Mouse (Mus musculus) midbrain, embryonic 14.5 days (tissue): Measurements from ENCODE around the gene Zbtb8os. TPM values are rescaled to one million over a fixed set of nuclear protein-coding genes. Genes with fewer than 3 reads are reported as not detected.

Experiments
- ATAC-seq: fragments of 200-750 bp; cut with Nextera tagmentation; 2 replicates; pipeline ENCODE4 v1.8.0; 2017; ENCODE audit warnings: moderate number of reproducible peaks, moderate library complexity; ENCODE audit not compliant: low FRiP score, low TSS enrichment
- DNase-seq: peaks from one replicate; pipeline ENCODE4 v3.0.0-alpha.2; 2015
- H3K27ac ChIP-seq: fragments of 300-500 bp; sonication (generic); replicated peaks from 2 replicates; pipeline ENCODE4 v1.5.1; 2014; ENCODE audit warnings: mild to moderate bottlenecking, low read depth, low read length, moderate library complexity
- H3K27me3 ChIP-seq: fragments of 300-500 bp; sonication (generic); 2 replicates; pipeline ENCODE4 v1.6.1; 2014; ENCODE audit warnings: low read length, control low read depth, mixed read lengths; ENCODE audit not compliant: control insufficient read depth, insufficient read depth
- H3K36me3 ChIP-seq: fragments of 300-500 bp; sonication (generic); 2 replicates; pipeline ENCODE4 v1.6.1; 2014; ENCODE audit warnings: low read length, control low read depth; ENCODE audit not compliant: control insufficient read depth, insufficient read depth
- H3K4me1 ChIP-seq: fragments of 300-500 bp; sonication (generic); 2 replicates; pipeline ENCODE4 v1.6.1; 2014; ENCODE audit warnings: mild to moderate bottlenecking, antibody characterized with exemption, low read length, control low read depth; ENCODE audit not compliant: control insufficient read depth, insufficient read depth
- H3K4me2 ChIP-seq: fragments of 300-500 bp; sonication (generic); 2 replicates; pipeline ENCODE4 v1.6.1; 2014; ENCODE audit warnings: mild to moderate bottlenecking, low read length, moderate library complexity
- H3K4me3 ChIP-seq: fragments of 300-500 bp; sonication (generic); replicated peaks from 2 replicates; pipeline ENCODE4 v1.5.1; 2014; ENCODE audit warnings: low read depth, low read length
- H3K9ac ChIP-seq: fragments of 300-500 bp; sonication (generic); replicated peaks from 2 replicates; pipeline ENCODE4 v1.6.1; 2014; ENCODE audit warnings: mild to moderate bottlenecking, low read length, moderate library complexity
- H3K9me3 ChIP-seq: fragments of 300-500 bp; sonication (generic); 2 replicates; pipeline ENCODE4 v1.6.1; 2016; ENCODE audit warnings: low read length, control low read depth, mixed read lengths; ENCODE audit not compliant: control insufficient read depth
- WGBS: fragments of 180-500 bp; shearing (Covaris S2); extraction: QIAGEN DNeasy Blood & Tissue Kit; methylation state at CpG from one replicate; pipeline ENCODE4 v1.1.7; 2014; 5-methylcytosine and 5-hydroxymethylcytosine counted together
- polyA plus RNA-seq: library from polyadenylated mRNA; unstranded; fragments of >200 nt; fragmentation: Nextera tagmentation; extraction: Ambion mirVana; gene quantifications from 2 replicates; pipeline ENCODE4 v1.2.1, GENCODE M21; 2014

Zbtb8os gene
- polyA plus RNA-seq, 1 experiment from 2014 or later, result 22.9 TPM

- Histone ChIP-seq H3K9me3 (no peaks in the 10 kb centered on the region), H3K4me2 (no peak overlapping the region), H3K4me1 (no peaks in the 10 kb centered on the region), H3K36me3 (no peaks in the 10 kb centered on the region), H3K4me3 (no peak overlapping the region), H3K9ac (no peak overlapping the region), H3K27ac (no peak overlapping the region), H3K27me3 (no peaks in the 10 kb centered on the region)
- ATAC-seq, result no peak
- 78% methylated on average over 2 of the region's 2 CpGs for WGBS
- DNase-seq, result no peak
Observed at GRCm38 (mm10) chr4:129295188-129295587, 40.3 kb upstream of the Zbtb8os start.

GRCm38 (mm10) chr4:129296066-129296465 lies 39.4 kb upstream of the Zbtb8os start:
- no peak overlapping the region for H3K9ac ChIP-seq
- no peak overlapping the region for H3K4me3 ChIP-seq
- H3K27ac ChIP-seq, result no peak overlapping the region
- ATAC-seq (no peak), DNase-seq (no peak)
- no peaks in the 10 kb centered on the region for H3K36me3 ChIP-seq
- no peaks in the 10 kb centered on the region for H3K27me3 ChIP-seq
- no peaks in the 10 kb centered on the region for H3K4me1 ChIP-seq
- WGBS, result 96% methylated on average over 7 of the region's 7 CpGs
- H3K9me3 ChIP-seq, result no peaks in the 10 kb centered on the region
- H3K4me2 ChIP-seq, result no peak overlapping the region

- Histone ChIP-seq H3K4me1 (no peaks in the 10 kb centered on the region), H3K9me3 (no peaks in the 10 kb centered on the region), H3K4me3 (no peak overlapping the region), H3K4me2 (no peak overlapping the region), H3K9ac (no peak overlapping the region), H3K27me3 (no peaks in the 10 kb centered on the region), H3K36me3 (no peaks in the 10 kb centered on the region), H3K27ac (no peak overlapping the region)
- WGBS, result 90% methylated on average over 4 of the region's 4 CpGs
- DNase-seq (no peak), ATAC-seq (no peak)
Observed at GRCm38 (mm10) chr4:129297724-129298123, 37.8 kb upstream of the Zbtb8os start.

- no peak overlapping the region for H3K4me3 ChIP-seq
- no peak overlapping the region for H3K4me2 ChIP-seq
- H3K9ac ChIP-seq, result no peak overlapping the region
- H3K36me3 ChIP-seq, result no peaks in the 10 kb centered on the region
- WGBS, result 58% methylated on average over 10 of the region's 10 CpGs
- DNase-seq (no peak), ATAC-seq (no peak)
- H3K4me1 ChIP-seq, result no peaks in the 10 kb centered on the region
- H3K9me3 ChIP-seq, result no peaks in the 10 kb centered on the region
- H3K27ac ChIP-seq, result no peak overlapping the region
- no peaks in the 10 kb centered on the region for H3K27me3 ChIP-seq
Observed at GRCm38 (mm10) chr4:129299121-129299520, 36.4 kb upstream of the Zbtb8os start.

- H3K4me1 ChIP-seq, result no peaks in the 10 kb centered on the region
- no peak overlapping the region for H3K9ac ChIP-seq
- H3K27me3 ChIP-seq, result no peaks in the 10 kb centered on the region
- no peak for DNase-seq
- ATAC-seq, result no peak
- H3K9me3 ChIP-seq, result no peaks in the 10 kb centered on the region
- peaks cover 29% of the 10 kb centered on the region for H3K36me3 ChIP-seq
- 67% methylated on average over 5 of the region's 5 CpGs for WGBS
- H3K27ac ChIP-seq, result no peak overlapping the region
- no peak overlapping the region for H3K4me3 ChIP-seq
- H3K4me2 ChIP-seq, result no peak overlapping the region
Observed at GRCm38 (mm10) chr4:129303401-129303800, 32.1 kb upstream of the Zbtb8os start.

- Histone ChIP-seq H3K4me1 (no peaks in the 10 kb centered on the region), H3K4me2 (no peak overlapping the region), H3K36me3 (peaks cover 33% of the 10 kb centered on the region), H3K9me3 (no peaks in the 10 kb centered on the region), H3K9ac (no peak overlapping the region), H3K4me3 (no peak overlapping the region), H3K27me3 (no peaks in the 10 kb centered on the region), H3K27ac (no peak overlapping the region)
- ATAC-seq (no peak), DNase-seq (no peak)
- WGBS, result 91% methylated on average over 9 of the region's 9 CpGs
Observed at GRCm38 (mm10) chr4:129303816-129304215, 31.7 kb upstream of the Zbtb8os start.

GRCm38 (mm10) chr4:129304306-129304705 lies 31.2 kb upstream of the Zbtb8os start:
- no peak overlapping the region for H3K4me3 ChIP-seq
- ATAC-seq (no peak), DNase-seq (no peak)
- 74% methylated on average over 1 of the region's 1 CpGs for WGBS
- H3K27ac ChIP-seq, result no peak overlapping the region
- no peaks in the 10 kb centered on the region for H3K4me1 ChIP-seq
- no peak overlapping the region for H3K9ac ChIP-seq
- H3K4me2 ChIP-seq, result no peak overlapping the region
- H3K9me3 ChIP-seq, result no peaks in the 10 kb centered on the region
- H3K27me3 ChIP-seq, result no peaks in the 10 kb centered on the region
- H3K36me3 ChIP-seq, result peaks cover 38% of the 10 kb centered on the region

GRCm38 (mm10) chr4:129307936-129308335 lies 27.6 kb upstream of the Zbtb8os start:
- no peak overlapping the region for H3K4me2 ChIP-seq
- H3K4me1 ChIP-seq, result no peaks in the 10 kb centered on the region
- no peak overlapping the region for H3K27ac ChIP-seq
- WGBS, result 96% methylated on average over 1 of the region's 1 CpGs
- ATAC-seq (no peak), DNase-seq (no peak)
- H3K9ac ChIP-seq, result no peak overlapping the region
- no peaks in the 10 kb centered on the region for H3K9me3 ChIP-seq
- peaks cover 66% of the 10 kb centered on the region for H3K36me3 ChIP-seq
- H3K27me3 ChIP-seq, result no peaks in the 10 kb centered on the region
- no peak overlapping the region for H3K4me3 ChIP-seq

- H3K4me1 ChIP-seq, result no peaks in the 10 kb centered on the region
- H3K4me2 ChIP-seq, result no peak overlapping the region
- ATAC-seq, result no peak
- no peak overlapping the region for H3K27ac ChIP-seq
- H3K36me3 ChIP-seq, result peaks cover 88% of the 10 kb centered on the region
- H3K4me3 ChIP-seq, result no peak overlapping the region
- H3K9me3 ChIP-seq, result no peaks in the 10 kb centered on the region
- no peak for DNase-seq
- no peak overlapping the region for H3K9ac ChIP-seq
- H3K27me3 ChIP-seq, result no peaks in the 10 kb centered on the region
- 86% methylated on average over 3 of the region's 3 CpGs for WGBS
Observed at GRCm38 (mm10) chr4:129313886-129314285, 21.6 kb upstream of the Zbtb8os start.
